Mouse (Mus musculus): ENCODE data around the gene Etl4.

DNA sequence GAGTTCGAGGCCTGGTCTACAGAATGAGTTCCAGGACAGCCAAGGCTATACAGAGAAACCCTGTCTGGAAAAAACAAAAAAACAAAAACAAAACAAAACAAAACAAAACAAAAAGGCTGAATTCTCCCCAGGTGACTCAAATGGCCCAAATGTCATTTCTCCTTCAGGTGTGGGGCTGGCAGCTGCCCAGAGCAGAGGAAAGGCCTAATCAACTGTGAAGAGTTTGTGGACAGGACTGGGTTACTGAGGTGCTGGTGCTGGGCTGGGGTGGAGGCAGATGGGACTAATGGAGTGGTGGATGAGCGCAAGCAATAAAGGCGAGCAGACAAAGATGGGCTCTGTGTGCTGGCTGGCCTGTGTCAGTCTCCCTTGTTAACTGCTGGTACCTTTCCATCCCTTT is 617.3 kb downstream of the Etl4 start:
- no peak for TF ChIP-seq USF1 (IDR thresholded peaks at IDR 0.05; ENCODE audit: low read depth)
- TF ChIP-seq E2F4 (IDR thresholded peaks at IDR 0.05; ENCODE audit: insufficient read depth): no peak
- TF ChIP-seq CEBPB (IDR thresholded peaks at IDR 0.05; ENCODE audit: insufficient read depth, poor library complexity, severe bottlenecking): no peak
- no peak for TF ChIP-seq TCF12 (IDR thresholded peaks at IDR 0.05; ENCODE audit: insufficient read depth, poor library complexity, severe bottlenecking)
- no peak for TF ChIP-seq POLR2A (IDR thresholded peaks at IDR 0.05; ENCODE audit: insufficient read length, low read depth)
- TF ChIP-seq TCF3 (IDR thresholded peaks at IDR 0.05; ENCODE audit: insufficient read length, low read depth): no peak
- no peak for TF ChIP-seq REST (IDR thresholded peaks at IDR 0.05; ENCODE audit: insufficient read depth, insufficient read length)
- no peak for TF ChIP-seq MAX (IDR thresholded peaks at IDR 0.05; ENCODE audit: low read depth)
- no peak for TF ChIP-seq POLR2AphosphoS2 (IDR thresholded peaks at IDR 0.05; ENCODE audit: insufficient read length, low read depth)

All from myocyte (in vitro differentiated cells).